Mouse (Mus musculus): ENCODE measurements around the gene Cd24a. TPM values are rescaled to one million over a fixed set of nuclear protein-coding genes. Genes with fewer than 3 reads are reported as not detected.

The Cd24a gene
- polyA plus RNA-seq, 1 experiment: 348 TPM

DNA sequence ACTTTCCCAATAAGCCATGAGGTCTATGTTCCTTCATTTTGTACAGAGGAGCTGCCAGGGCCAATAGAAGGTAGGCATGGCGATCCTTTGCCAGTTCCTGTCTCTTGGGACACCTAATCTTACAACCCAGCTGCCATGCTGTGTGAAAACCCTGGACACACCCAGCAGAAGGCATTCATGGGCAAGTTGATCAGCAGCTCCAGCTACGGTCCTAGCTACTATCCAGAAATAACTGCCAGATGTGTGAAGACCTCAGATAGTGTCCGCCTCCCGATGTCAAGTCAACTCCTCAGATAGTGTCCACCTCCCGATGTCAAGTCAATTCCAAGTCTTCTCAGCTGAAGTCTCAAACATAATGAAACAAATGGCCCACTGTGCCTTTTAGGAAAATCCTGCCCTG is 31.4 kb downstream of the Cd24a start:
- H3K27me3 ChIP-seq (ENCODE audit: control insufficient read depth): no peaks in the 10 kb centered on the region
- H3K36me3 ChIP-seq (ENCODE audit: control insufficient read depth): peaks cover 81% of the 10 kb centered on the region
- peaks cover 96% of the 10 kb centered on the region for H3K4me1 ChIP-seq (ENCODE audit: control insufficient read depth)
- peaks cover 10% of the 10 kb centered on the region for H3K9me3 ChIP-seq (ENCODE audit: control insufficient read depth, low read length)
- peak overlapping the region; percentile 47 for H3K4me3 ChIP-seq (replicated peaks)
- peak; percentile 100 for TF ChIP-seq TAL1 (IDR thresholded peaks at IDR 0.05; ENCODE audit: low read length)
- peak; percentile 96 for TF ChIP-seq GATA1 (IDR thresholded peaks at IDR 0.05; ENCODE audit: low read length)

DNA sequence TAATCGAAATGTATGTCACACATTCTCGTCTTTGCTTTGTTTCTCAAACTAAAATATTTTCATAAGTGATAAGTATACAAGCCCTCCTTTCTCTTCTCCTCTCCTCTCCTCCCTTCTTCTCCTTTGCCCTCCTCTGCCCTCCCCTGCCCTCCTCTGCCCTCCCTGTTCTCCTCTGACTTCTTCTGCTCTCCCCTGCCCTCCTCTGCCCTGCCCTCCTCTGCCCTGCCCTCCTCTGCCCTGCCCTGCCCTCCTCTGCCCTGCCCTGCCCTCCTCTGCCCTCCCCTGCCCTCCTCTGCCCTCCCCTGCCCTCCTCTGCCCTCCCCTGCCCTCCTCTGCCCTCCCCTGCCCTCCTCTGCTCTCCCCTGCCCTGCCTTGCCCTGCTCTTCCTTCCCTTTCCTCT is 31.9 kb downstream of the Cd24a start:
- TF ChIP-seq TAL1 (IDR thresholded peaks at IDR 0.05; ENCODE audit: low read length): no peak
- no peak for TF ChIP-seq GATA1 (IDR thresholded peaks at IDR 0.05; ENCODE audit: low read length)

GRCm38 (mm10) chr10:43611081-43611480 is 33.0 kb downstream of the Cd24a start:
- Histone ChIP-seq H3K4me3 (replicated peaks) (peak overlapping the region; percentile 37), H3K9me3 (ENCODE audit: control insufficient read depth, low read length) (peaks cover 10% of the 10 kb centered on the region), H3K4me1 (ENCODE audit: control insufficient read depth) (peaks cover 94% of the 10 kb centered on the region), H3K27me3 (ENCODE audit: control insufficient read depth) (no peaks in the 10 kb centered on the region), H3K36me3 (ENCODE audit: control insufficient read depth) (peaks cover 80% of the 10 kb centered on the region)
- TF ChIP-seq GATA1 (IDR thresholded peaks at IDR 0.05; ENCODE audit: low read length) (0 out of 2 replicates have a peak, but pooled peaks have one; percentile 26), TAL1 (IDR thresholded peaks at IDR 0.05; ENCODE audit: low read length) (no peak)

More for the DNA sequence above, 31.9 kb downstream of the Cd24a start:
- H3K4me3 ChIP-seq (replicated peaks): peak overlapping the region; percentile 47
- H3K27me3 ChIP-seq (ENCODE audit: control insufficient read depth): no peaks in the 10 kb centered on the region
- H3K4me1 ChIP-seq (ENCODE audit: control insufficient read depth): peaks cover 96% of the 10 kb centered on the region
- H3K9me3 ChIP-seq (ENCODE audit: control insufficient read depth, low read length): peaks cover 10% of the 10 kb centered on the region
- H3K36me3 ChIP-seq (ENCODE audit: control insufficient read depth): peaks cover 81% of the 10 kb centered on the region

DNA sequence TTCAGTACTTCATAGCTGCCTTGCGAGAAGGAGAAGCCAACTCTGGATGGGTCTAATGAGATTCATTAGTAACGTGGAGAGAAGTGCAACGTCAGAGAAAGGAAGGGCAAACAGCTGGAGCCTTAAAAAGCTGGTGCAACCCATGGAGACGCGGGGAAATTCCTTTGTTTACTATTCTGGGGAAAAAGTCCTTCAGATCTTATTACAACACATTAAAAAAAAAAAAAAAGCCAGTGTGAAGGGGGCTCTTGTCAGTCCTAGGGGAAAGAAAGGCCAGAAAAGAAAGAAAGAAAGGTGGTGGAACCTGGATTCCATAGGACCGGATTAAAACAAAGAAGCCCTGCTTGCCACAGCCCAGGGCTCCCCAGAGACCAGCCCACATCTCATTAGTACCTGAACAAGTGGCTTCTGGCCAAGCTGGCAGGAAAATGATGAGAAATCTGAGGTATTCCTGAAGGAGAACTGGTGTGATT is 41.0 kb downstream of the Cd24a start:
- Histone ChIP-seq H3K4me1 (ENCODE audit: control insufficient read depth) (peaks cover 92% of the 10 kb centered on the region), H3K9me3 (ENCODE audit: control insufficient read depth, low read length) (peaks cover 3% of the 10 kb centered on the region; the same call in 1 of the 2 replicates), H3K27me3 (ENCODE audit: control insufficient read depth) (no peaks in the 10 kb centered on the region), H3K36me3 (ENCODE audit: control insufficient read depth) (peaks cover 69% of the 10 kb centered on the region), H3K4me3 (replicated peaks) (no peak overlapping the region)
- no peak for TF ChIP-seq TAL1 (IDR thresholded peaks at IDR 0.05; ENCODE audit: low read length)
- no peak for TF ChIP-seq GATA1 (IDR thresholded peaks at IDR 0.05; ENCODE audit: low read length)

GRCm38 (mm10) chr10:43619939-43620338 is 41.9 kb downstream of the Cd24a start:
- no peaks in the 10 kb centered on the region for H3K9me3 ChIP-seq (ENCODE audit: control insufficient read depth, low read length)
- no peak overlapping the region for H3K4me3 ChIP-seq (replicated peaks)
- peaks cover 69% of the 10 kb centered on the region for H3K36me3 ChIP-seq (ENCODE audit: control insufficient read depth)
- no peaks in the 10 kb centered on the region for H3K27me3 ChIP-seq (ENCODE audit: control insufficient read depth)
- peaks cover 92% of the 10 kb centered on the region for H3K4me1 ChIP-seq (ENCODE audit: control insufficient read depth)
- TF ChIP-seq TAL1 (IDR thresholded peaks at IDR 0.05; ENCODE audit: low read length) (no peak), GATA1 (IDR thresholded peaks at IDR 0.05; ENCODE audit: low read length) (no peak)

DNA sequence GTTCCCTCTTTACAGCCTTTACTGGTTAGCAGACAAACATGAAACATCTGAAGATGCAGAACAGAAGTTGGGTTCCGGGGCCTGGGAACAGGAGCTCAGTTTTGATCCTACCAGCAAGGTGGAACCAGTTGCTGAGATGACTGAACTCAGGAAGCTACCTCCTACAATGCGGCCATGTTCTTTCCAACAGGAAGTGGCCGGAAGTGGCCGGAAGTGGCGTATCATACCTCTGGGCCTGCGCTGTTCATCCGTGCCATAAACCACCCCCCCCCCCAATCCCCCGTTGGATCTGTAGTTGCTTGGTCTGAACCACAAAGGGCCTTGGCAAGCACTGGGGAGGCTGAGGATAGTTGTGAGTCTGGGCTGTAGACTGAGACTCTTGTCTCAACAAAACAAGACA is 45.4 kb downstream of the Cd24a start:
- no peak overlapping the region for H3K4me3 ChIP-seq (replicated peaks)
- TF ChIP-seq GATA1 (IDR thresholded peaks at IDR 0.05; ENCODE audit: low read length) (no peak), TAL1 (IDR thresholded peaks at IDR 0.05; ENCODE audit: low read length) (no peak)
- H3K4me1 ChIP-seq (ENCODE audit: control insufficient read depth): peaks cover 97% of the 10 kb centered on the region
- no peaks in the 10 kb centered on the region; the same call in 1 of the 2 replicates for H3K27me3 ChIP-seq (ENCODE audit: control insufficient read depth)
- peaks cover 15% of the 10 kb centered on the region for H3K9me3 ChIP-seq (ENCODE audit: control insufficient read depth, low read length)
- peaks cover 74% of the 10 kb centered on the region for H3K36me3 ChIP-seq (ENCODE audit: control insufficient read depth)

DNA sequence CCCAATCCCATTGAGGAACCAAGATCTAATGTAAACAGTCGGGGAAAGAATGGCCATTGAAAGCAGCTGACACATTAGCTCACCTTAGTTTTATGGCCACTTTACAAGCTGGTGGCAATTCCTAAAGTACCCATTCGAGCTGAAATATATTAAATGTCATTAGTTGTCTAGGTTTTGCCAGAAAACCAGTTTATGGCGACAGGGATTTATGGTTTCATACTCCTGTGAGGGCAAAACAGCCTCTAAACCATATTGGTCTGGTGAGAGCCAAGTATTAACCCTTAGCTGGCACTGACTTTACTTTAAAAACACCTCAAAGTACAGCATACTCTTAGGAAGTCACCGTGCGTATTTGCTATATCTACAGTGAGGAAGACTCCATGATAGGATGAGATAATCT is 46.3 kb downstream of the Cd24a start:
- peaks cover 97% of the 10 kb centered on the region for H3K4me1 ChIP-seq (ENCODE audit: control insufficient read depth)
- TF ChIP-seq GATA1 (IDR thresholded peaks at IDR 0.05; ENCODE audit: low read length): no peak
- TF ChIP-seq TAL1 (IDR thresholded peaks at IDR 0.05; ENCODE audit: low read length): no peak

DNA sequence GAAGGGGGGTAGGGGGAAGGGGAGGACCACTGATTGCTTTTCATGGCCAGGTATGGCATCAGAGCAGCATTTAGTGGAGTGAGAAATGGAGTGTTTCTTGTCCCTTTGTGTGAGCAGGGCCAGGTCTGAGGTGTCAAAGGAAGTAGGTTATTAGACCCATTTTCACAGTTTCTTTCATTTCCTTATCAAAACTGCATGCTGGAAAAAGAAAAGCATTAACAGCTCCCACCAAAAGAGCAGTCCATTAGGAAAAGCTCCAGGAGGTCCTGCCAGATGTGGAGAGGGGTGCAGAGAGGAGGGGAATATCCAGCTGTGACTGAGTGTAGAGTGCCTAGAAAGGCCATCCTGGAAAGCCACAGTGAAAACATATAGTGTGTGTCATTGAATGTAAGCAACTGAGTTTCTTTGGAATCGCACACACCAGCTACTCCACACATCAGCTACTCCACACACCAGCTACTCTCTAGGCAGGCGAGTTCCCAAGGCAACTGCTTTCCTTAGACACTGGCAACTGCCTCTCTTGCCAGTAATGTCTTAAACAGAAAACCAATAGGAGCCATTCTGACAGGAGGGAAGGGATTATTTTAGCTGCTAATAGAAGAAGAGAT is 46.8 kb downstream of the Cd24a start:
- Histone ChIP-seq H3K4me1 (ENCODE audit: control insufficient read depth) (peaks cover 97% of the 10 kb centered on the region), H3K4me3 (replicated peaks) (peak overlapping the region; percentile 26), H3K27me3 (ENCODE audit: control insufficient read depth) (no peaks in the 10 kb centered on the region; the same call in 1 of the 2 replicates), H3K9me3 (ENCODE audit: control insufficient read depth, low read length) (peaks cover 15% of the 10 kb centered on the region), H3K36me3 (ENCODE audit: control insufficient read depth) (peaks cover 82% of the 10 kb centered on the region)
- TF ChIP-seq TAL1 (IDR thresholded peaks at IDR 0.05; ENCODE audit: low read length): no peak
- TF ChIP-seq GATA1 (IDR thresholded peaks at IDR 0.05; ENCODE audit: low read length): no peak

More for the DNA sequence above, 46.3 kb downstream of the Cd24a start:
- Histone ChIP-seq H3K9me3 (ENCODE audit: control insufficient read depth, low read length) (peaks cover 15% of the 10 kb centered on the region), H3K4me3 (replicated peaks) (no peak overlapping the region), H3K27me3 (ENCODE audit: control insufficient read depth) (no peaks in the 10 kb centered on the region; the same call in 1 of the 2 replicates), H3K36me3 (ENCODE audit: control insufficient read depth) (peaks cover 77% of the 10 kb centered on the region)

GRCm38 (mm10) chr10:43625578-43625977 is 47.5 kb downstream of the Cd24a start:
- Histone ChIP-seq H3K27me3 (ENCODE audit: control insufficient read depth) (no peaks in the 10 kb centered on the region; the same call in 1 of the 2 replicates), H3K4me3 (replicated peaks) (peak overlapping the region; percentile 28), H3K36me3 (ENCODE audit: control insufficient read depth) (peaks cover 82% of the 10 kb centered on the region), H3K9me3 (ENCODE audit: control insufficient read depth, low read length) (peaks cover 15% of the 10 kb centered on the region), H3K4me1 (ENCODE audit: control insufficient read depth) (peaks cover 97% of the 10 kb centered on the region)
- TF ChIP-seq GATA1 (IDR thresholded peaks at IDR 0.05; ENCODE audit: low read length): peak; percentile 96
- peak; percentile 99 for TF ChIP-seq TAL1 (IDR thresholded peaks at IDR 0.05; ENCODE audit: low read length)
